Mouse (Mus musculus): ENCODE measurements at regions not wholly inside any gene's neighbourhood (a gene's known extent, or its start where the extent isn't known, plus 50 kb on each side); places are given as distances from the start of the nearest gene placed in this dataset.
"Not testable (repeated sequence)": the region's sequence is repeated elsewhere in the genome, so short reads cannot be mapped to it uniquely, and the experiment has no call there.

GRCm38 (mm10) chr1:108024705-108025104 lies 434.9 kb downstream of the Serpinb8 start:
- WGBS, result 90% methylated on average over 1 of the region's 1 CpGs
- Histone ChIP-seq H3K27ac (no peak overlapping the region), H3K9me3 (replicated peaks) (no peaks in the 10 kb centered on the region), H3K4me1 (no peaks in the 10 kb centered on the region), H3K36me3 (no peaks in the 10 kb centered on the region), H3K9ac (no peak overlapping the region), H3K27me3 (no peaks in the 10 kb centered on the region), H3K4me2 (no peak overlapping the region), H3K4me3 (replicated peaks) (no peak overlapping the region)
- ATAC-seq (replicated peaks; ENCODE audit: low FRiP score), result no peak

- Histone ChIP-seq H3K36me3 (no peaks in the 10 kb centered on the region), H3K27ac (no peak overlapping the region)
These were observed 436.7 kb downstream of the Serpinb8 start for GRCm38 (mm10) chr1:108026461-108026860.

DNA sequence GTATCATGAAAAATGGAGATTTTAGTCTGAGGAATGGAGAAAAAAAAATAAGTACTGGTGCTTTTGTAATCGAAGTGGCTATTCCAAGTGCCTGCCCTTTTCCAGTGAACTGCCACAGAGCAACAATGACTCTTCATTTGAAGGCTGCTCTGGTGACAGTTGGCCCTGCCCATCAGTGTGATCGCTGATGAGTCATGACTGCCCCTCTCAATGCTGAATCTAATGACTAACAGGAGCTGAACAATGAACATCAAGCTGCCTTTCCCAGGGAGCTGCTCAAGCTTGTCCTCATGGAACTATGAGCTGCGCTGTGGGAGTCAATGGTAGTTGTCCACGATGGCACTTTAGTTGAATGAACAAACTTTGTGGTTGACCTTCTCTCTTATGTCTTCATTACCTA lies 456.4 kb downstream of the Serpinb8 start:
- Histone ChIP-seq H3K4me1 (no peaks in the 10 kb centered on the region), H3K9me3 (replicated peaks) (no peaks in the 10 kb centered on the region), H3K27ac (no peak overlapping the region), H3K4me2 (no peak overlapping the region), H3K27me3 (no peaks in the 10 kb centered on the region), H3K9ac (no peak overlapping the region), H3K36me3 (no peaks in the 10 kb centered on the region), H3K4me3 (replicated peaks) (no peak overlapping the region)
- 85% methylated on average over 4 of the region's 4 CpGs for WGBS
- ATAC-seq (replicated peaks; ENCODE audit: low FRiP score), result no peak

More at GRCm38 (mm10) chr1:108026461-108026860, 436.7 kb downstream of the Serpinb8 start:
- Histone ChIP-seq H3K9me3 (replicated peaks) (no peaks in the 10 kb centered on the region), H3K4me1 (no peaks in the 10 kb centered on the region), H3K4me3 (replicated peaks) (no peak overlapping the region), H3K9ac (no peak overlapping the region), H3K27me3 (no peaks in the 10 kb centered on the region), H3K4me2 (no peak overlapping the region)
- no peak for ATAC-seq (replicated peaks; ENCODE audit: low FRiP score)

DNA sequence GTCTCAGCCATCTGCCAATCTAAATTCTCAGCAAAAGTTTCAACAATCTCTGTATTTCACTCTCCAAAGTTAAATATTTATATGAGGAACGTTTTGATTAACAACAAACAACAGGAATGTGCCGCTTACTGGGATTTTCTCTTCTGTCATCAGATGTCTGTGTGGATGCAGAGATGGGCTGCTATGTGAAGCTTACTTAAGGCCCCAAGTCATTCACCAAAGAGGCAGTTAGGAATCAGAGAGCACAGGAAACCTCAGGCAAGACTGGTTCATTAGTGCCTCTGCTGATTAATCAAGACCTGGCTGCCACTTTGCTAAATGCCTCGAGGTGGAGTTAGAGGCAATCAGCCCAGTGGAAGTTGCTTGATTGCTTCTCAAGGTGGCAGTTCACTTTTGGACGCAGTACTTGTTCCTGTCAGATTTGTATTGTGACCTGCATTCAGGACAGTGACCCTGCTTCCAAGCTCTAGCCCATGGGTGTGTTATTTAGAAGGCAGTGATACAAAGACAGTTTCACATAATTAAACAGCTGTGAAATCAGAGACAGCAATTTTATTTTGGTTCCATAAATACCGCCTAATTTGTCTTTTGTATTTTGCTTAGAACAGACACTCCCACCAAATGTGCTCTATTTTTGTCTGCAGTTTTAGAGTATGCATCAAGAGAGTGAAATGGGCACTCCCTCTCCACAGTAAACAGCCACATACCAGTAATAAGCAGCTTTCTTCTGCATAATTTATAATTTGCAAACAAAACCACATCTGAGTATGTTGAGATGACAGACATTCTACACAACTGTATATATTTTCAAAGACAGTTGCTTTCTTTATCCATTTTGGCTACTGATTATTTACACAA lies 457.3 kb downstream of the Serpinb8 start:
- Histone ChIP-seq H3K36me3 (no peaks in the 10 kb centered on the region), H3K9me3 (replicated peaks) (no peaks in the 10 kb centered on the region), H3K27me3 (no peaks in the 10 kb centered on the region), H3K4me2 (no peak overlapping the region), H3K27ac (no peak overlapping the region), H3K4me3 (replicated peaks) (no peak overlapping the region), H3K4me1 (no peaks in the 10 kb centered on the region), H3K9ac (no peak overlapping the region)
- WGBS, result 50% methylated on average over 5 of the region's 5 CpGs
- no peak for ATAC-seq (replicated peaks; ENCODE audit: low FRiP score)

GRCm38 (mm10) chr1:108094622-108095021 lies 504.8 kb downstream of the Serpinb8 start:
- no peak for ATAC-seq (replicated peaks; ENCODE audit: low FRiP score)
- Histone ChIP-seq H3K9me3 (replicated peaks) (no peaks in the 10 kb centered on the region), H3K9ac (no peak overlapping the region), H3K36me3 (no peaks in the 10 kb centered on the region), H3K4me3 (replicated peaks) (no peak overlapping the region), H3K4me1 (no peaks in the 10 kb centered on the region), H3K27ac (no peak overlapping the region), H3K27me3 (no peaks in the 10 kb centered on the region), H3K4me2 (no peak overlapping the region)
- 60% methylated on average over 3 of the region's 3 CpGs for WGBS

DNA sequence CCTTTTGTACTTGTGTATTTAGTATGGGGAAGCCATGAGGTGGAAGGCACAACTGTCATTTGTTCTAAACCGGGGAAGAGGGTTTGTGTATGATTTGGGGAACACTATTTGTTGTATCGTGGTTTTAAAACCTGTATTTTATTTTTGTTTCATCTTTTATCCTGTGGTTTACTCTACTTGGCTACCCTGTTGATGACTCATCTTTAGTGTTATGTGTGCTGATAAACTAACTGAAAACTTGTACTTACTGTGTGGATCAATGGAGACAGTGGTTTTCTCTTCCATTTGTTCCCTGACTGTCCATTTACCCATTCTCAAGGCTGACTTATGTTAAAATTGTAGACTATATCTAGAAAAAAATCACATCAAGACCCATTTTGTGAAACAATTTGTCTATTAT lies 512.8 kb downstream of the Serpinb8 start:
- no peak overlapping the region for H3K4me2 ChIP-seq
- no peaks in the 10 kb centered on the region for H3K36me3 ChIP-seq
- no peak overlapping the region for H3K9ac ChIP-seq
- H3K27ac ChIP-seq, result no peak overlapping the region
- H3K9me3 ChIP-seq (replicated peaks), result no peaks in the 10 kb centered on the region
- no peaks in the 10 kb centered on the region for H3K27me3 ChIP-seq
- no peaks in the 10 kb centered on the region for H3K4me1 ChIP-seq
- 86% methylated on average over 2 of the region's 2 CpGs for WGBS
- no peak for ATAC-seq (replicated peaks; ENCODE audit: low FRiP score)
- no peak overlapping the region for H3K4me3 ChIP-seq (replicated peaks)

- Histone ChIP-seq H3K9me3 (replicated peaks) (no peaks in the 10 kb centered on the region), H3K27ac (no peak overlapping the region), H3K9ac (no peak overlapping the region), H3K27me3 (no peaks in the 10 kb centered on the region), H3K36me3 (no peaks in the 10 kb centered on the region), H3K4me3 (replicated peaks) (no peak overlapping the region), H3K4me1 (no peaks in the 10 kb centered on the region), H3K4me2 (no peak overlapping the region)
- no peak for ATAC-seq (replicated peaks; ENCODE audit: low FRiP score)
These were observed 521.2 kb downstream of the Serpinb8 start for GRCm38 (mm10) chr1:108110984-108111383.

- Histone ChIP-seq H3K4me3 (replicated peaks) (no peak overlapping the region), H3K27ac (no peak overlapping the region), H3K27me3 (no peaks in the 10 kb centered on the region), H3K4me1 (no peaks in the 10 kb centered on the region), H3K9ac (no peak overlapping the region), H3K4me2 (no peak overlapping the region), H3K36me3 (no peaks in the 10 kb centered on the region), H3K9me3 (replicated peaks) (no peaks in the 10 kb centered on the region)
- no peak for ATAC-seq (replicated peaks; ENCODE audit: low FRiP score)
- 90% methylated on average over 4 of the region's 4 CpGs for WGBS
These were observed 537.6 kb downstream of the Serpinb8 start for GRCm38 (mm10) chr1:108127393-108127792.

DNA sequence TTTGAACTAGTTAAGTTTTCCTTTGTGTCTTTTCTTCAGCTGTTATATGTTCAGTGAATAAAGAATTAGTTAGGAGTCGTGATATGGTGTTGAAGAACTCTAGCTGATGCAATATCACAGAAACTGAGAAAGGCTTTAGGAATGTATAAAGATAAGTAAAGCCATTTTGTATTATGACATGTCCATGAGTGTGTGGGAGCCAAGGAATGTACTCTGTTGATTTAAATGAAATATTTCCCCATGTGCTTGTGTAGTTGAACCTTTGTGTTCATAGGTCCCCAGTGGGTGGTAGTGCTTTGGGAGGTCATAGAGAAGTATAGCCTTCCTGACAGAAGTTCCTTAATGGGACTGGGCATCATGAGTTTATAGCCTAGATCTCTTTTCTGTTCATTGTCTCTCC lies 542.2 kb downstream of the Serpinb8 start:
- Histone ChIP-seq H3K4me1 (no peaks in the 10 kb centered on the region), H3K27ac (no peak overlapping the region), H3K4me2 (no peak overlapping the region), H3K4me3 (replicated peaks) (no peak overlapping the region), H3K27me3 (no peaks in the 10 kb centered on the region), H3K36me3 (no peaks in the 10 kb centered on the region), H3K9ac (no peak overlapping the region), H3K9me3 (replicated peaks) (no peaks in the 10 kb centered on the region)
- ATAC-seq (replicated peaks; ENCODE audit: low FRiP score), result no peak
- 71% methylated on average over 1 of the region's 1 CpGs for WGBS

DNA sequence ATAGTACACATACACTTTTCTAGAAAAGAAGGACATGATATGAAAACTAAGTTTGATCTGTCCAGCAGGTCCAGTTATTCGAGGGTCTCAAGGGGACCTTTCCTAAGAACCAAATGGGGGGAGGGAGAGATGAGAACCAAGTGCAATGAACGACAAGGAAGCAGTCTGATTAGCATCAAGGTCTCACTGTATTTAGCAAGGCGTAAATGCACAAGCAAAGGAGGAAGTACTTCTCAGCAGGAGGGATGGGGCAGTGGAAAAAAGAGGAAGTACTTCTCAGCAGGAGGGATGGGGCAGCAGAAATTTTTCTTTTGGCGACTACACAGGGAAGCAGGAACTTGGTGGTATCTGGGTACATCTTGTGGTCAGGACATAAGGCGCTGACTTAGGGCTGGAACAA lies 545.5 kb downstream of the Serpinb8 start:
- not testable (repeated sequence) for H3K9me3 ChIP-seq (replicated peaks); H3K4me3 ChIP-seq (replicated peaks); ATAC-seq (replicated peaks; ENCODE audit: low FRiP score); H3K27me3 ChIP-seq; H3K4me2 ChIP-seq; H3K27ac ChIP-seq; H3K9ac ChIP-seq; H3K4me1 ChIP-seq; H3K36me3 ChIP-seq
- WGBS, result 86% methylated on average over 5 of the region's 5 CpGs

DNA sequence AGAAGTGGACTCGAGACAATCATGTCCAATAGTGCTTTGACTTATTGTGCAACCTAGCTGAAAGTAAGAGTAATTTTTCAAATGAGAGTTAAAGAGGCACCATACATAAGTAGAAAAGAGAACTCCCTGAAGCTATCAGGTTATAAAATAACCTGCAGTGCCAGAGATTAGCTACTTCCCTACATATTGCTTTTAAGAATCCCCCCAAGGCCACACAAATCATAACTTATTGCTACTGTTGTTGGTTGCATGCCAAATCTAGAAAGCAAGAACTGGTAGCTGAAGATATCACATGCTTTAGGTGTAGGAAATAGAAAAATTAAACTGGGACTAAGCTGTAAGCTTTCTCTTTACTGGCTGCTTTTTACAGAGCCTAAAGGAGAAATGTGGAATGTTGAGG lies 554.3 kb downstream of the Serpinb8 start:
- no peak for ATAC-seq (replicated peaks; ENCODE audit: low FRiP score)
- Histone ChIP-seq H3K9me3 (replicated peaks) (no peaks in the 10 kb centered on the region), H3K36me3 (no peaks in the 10 kb centered on the region), H3K4me1 (no peaks in the 10 kb centered on the region), H3K9ac (no peak overlapping the region), H3K27ac (no peak overlapping the region), H3K4me3 (replicated peaks) (no peak overlapping the region), H3K4me2 (no peak overlapping the region), H3K27me3 (no peaks in the 10 kb centered on the region)
- WGBS, result 82% methylated on average over 1 of the region's 1 CpGs

DNA sequence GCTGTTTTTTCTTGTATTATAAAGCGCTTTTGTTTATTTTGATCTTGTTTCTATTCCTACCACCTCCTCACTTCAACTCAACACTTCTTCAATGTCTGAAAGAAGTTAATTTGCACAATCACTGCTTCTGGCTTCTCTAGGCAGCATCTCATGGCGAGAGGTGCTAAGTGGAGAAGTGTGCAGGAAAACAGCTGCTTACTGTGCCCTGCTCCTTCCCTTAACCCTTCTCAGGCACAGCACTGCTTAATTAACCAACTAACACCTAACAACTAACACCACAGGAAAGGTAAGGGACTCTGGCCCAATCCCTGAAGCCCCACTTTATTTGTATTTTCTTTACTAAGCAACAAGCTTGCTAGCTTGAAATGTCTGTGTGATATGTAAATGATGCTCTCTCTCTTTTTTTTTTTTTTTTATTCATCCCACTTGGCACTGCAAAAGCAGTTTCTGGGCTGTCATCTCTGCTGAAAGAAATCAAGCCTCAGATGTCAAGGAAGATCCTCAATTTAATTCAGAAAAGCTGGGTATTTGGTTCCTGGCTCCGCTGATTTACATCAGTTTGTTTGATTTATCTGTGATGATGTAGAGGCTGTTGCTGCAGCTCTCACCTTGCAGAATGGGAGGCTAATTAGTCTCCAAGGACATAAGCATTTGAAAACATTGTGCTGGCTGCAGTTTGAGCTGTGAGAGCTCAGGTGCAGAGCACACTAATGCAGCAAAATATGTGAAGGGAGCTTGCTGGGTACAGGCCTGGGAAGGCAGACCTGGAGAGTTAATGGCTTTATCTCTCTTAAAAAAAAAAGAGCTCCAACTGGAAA lies 591.8 kb downstream of the Serpinb8 start:
- H3K9me3 ChIP-seq (replicated peaks), result no peaks in the 10 kb centered on the region
- H3K4me3 ChIP-seq (replicated peaks), result no peak overlapping the region
- ATAC-seq (replicated peaks; ENCODE audit: low FRiP score), result no peak
- no peak overlapping the region for H3K4me2 ChIP-seq
- H3K4me1 ChIP-seq, result no peaks in the 10 kb centered on the region
- H3K9ac ChIP-seq, result no peak overlapping the region
- no peaks in the 10 kb centered on the region for H3K27me3 ChIP-seq
- 45% methylated on average over 3 of the region's 3 CpGs for WGBS
- no peak overlapping the region for H3K27ac ChIP-seq
- H3K36me3 ChIP-seq, result no peaks in the 10 kb centered on the region
